In the genomic region with DNA sequence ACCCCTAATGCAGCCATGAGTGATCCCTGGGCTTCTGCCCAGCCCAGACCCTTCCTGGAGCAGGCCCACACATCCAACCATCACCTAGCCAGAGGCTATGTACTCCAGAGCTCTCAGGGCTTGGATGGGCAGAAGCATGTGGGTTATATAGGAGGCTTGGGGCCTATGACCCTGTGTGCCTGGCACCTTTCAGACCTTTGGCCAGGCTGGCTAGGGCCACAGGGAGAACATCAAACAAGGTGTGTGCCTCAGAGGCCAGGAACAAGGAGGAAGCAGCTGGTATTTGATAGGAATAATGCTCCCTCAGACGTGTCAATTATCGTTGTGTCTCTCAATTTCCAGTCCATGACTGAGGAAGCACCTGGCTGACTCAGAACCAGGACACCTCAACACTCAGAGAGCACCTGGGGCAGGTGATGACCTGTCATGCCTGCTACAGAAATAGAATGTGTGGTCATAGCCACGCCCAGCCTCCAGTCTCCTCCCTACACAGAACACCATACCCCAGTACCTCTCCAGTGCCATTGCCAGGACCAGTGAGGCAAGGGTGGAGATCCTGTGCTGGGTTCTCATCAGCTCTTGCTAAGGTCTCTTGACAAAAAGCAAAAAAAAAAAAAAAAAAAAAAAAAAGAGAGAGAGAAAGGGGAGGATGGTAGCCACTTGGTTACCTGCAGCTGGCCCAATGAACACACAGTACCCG, we compare ENCODE assay signal across 17 mouse cellular contexts. TPM values are rescaled to one million over a fixed set of nuclear protein-coding genes. Genes with fewer than 3 reads are reported as not detected.
A peak's percentile ranks its signal among the peaks of the same experiment; 100 is the strongest.
DNase-seq lines count a peak whose midpoint lies in the region; ATAC-seq lines count a peak whose summit lies in the region.
"Had no signal": no experiment of that assay in that cellular context is flagged by ENCODE, and none has a peak within 500 bp of the region (broad histone marks: within the 10 kb centered on the region; RNA-seq: fewer than 3 reads in every experiment).

No protein-coding gene starts in this region.

- ATAC-seq in erythroblast, adult 5-6 weeks (replicated peaks; ENCODE audit: low FRiP score, poor library complexity, severe bottlenecking) = no peak
- no peak for ATAC-seq in liver, embryonic 15.5 days (ENCODE audit: insufficient read depth)
- ATAC-seq: hindbrain, embryonic 16.5 days; midbrain, embryonic 13.5 days had no signal

- peak overlapping the region; percentile 26; the same call in 1 of the 2 replicates for H3K9ac ChIP-seq in liver, embryonic 15.5 days
- H3K9ac ChIP-seq: heart, embryonic 12.5 days; lung, embryonic 14.5 days; midbrain, embryonic 13.5 days had no signal

- H3K4me3 ChIP-seq in erythroblast, embryonic 14.5 days (replicated peaks) = peak overlapping the region; percentile 57
- H3K4me3 ChIP-seq in limb, embryonic 10.5 days = no peak overlapping the region
- H3K4me3 ChIP-seq in liver, embryonic 15.5 days (replicated peaks) = peak overlapping the region; percentile 49
- H3K4me3 ChIP-seq: heart, embryonic 12.5 days; midbrain, embryonic 13.5 days had no signal

- peak overlapping the region; percentile 55 for H3K4me2 ChIP-seq in liver, embryonic 15.5 days
- H3K4me2 ChIP-seq: heart, embryonic 12.5 days; lung, embryonic 14.5 days; midbrain, embryonic 13.5 days had no signal

- H3K9me3 ChIP-seq in erythroblast, embryonic 14.5 days (ENCODE audit: control insufficient read depth, low read length) = no peaks in the 10 kb centered on the region
- H3K9me3 ChIP-seq in limb, embryonic 10.5 days (replicated peaks) = no peaks in the 10 kb centered on the region
- no peaks in the 10 kb centered on the region for H3K9me3 ChIP-seq in liver, embryonic 15.5 days (replicated peaks)
- H3K9me3 ChIP-seq: heart, embryonic 12.5 days; midbrain, embryonic 13.5 days had no signal

- WGBS in limb, embryonic 10.5 days = 89% methylated on average over 4 of the region's 4 CpGs
- 51% methylated on average over 4 of the region's 4 CpGs for WGBS in liver, embryonic 15.5 days (ENCODE audit: insufficient replicate concordance)

- no peaks in the 10 kb centered on the region; the same call in 1 of the 2 replicates for H3K4me1 ChIP-seq in erythroblast, embryonic 14.5 days (ENCODE audit: control insufficient read depth)
- peaks cover 47% of the 10 kb centered on the region for H3K4me1 ChIP-seq in limb, embryonic 10.5 days
- H3K4me1 ChIP-seq in liver, embryonic 15.5 days (replicated peaks) = peaks cover 6% of the 10 kb centered on the region; the same call in 1 of the 2 replicates

- H3K27ac ChIP-seq in limb, embryonic 10.5 days = 0 out of 2 replicates have a peak overlapping the region, but pooled peaks have one; percentile 8
- H3K27ac ChIP-seq in liver, embryonic 15.5 days (replicated peaks) = peak overlapping the region; percentile 80; the same call in 1 of the 2 replicates
- H3K27ac ChIP-seq: midbrain, embryonic 13.5 days had no signal

- H3K36me3 ChIP-seq in erythroblast, embryonic 14.5 days (ENCODE audit: control insufficient read depth) = no peaks in the 10 kb centered on the region; the same call in 1 of the 2 replicates
- H3K36me3 ChIP-seq in limb, embryonic 10.5 days = peaks cover 8% of the 10 kb centered on the region; the same call in 1 of the 2 replicates
- no peaks in the 10 kb centered on the region for H3K36me3 ChIP-seq in liver, embryonic 15.5 days (replicated peaks)
- H3K36me3 ChIP-seq: heart, embryonic 12.5 days; midbrain, embryonic 13.5 days had no signal

- no peaks in the 10 kb centered on the region for H3K27me3 ChIP-seq in erythroblast, embryonic 14.5 days (ENCODE audit: control insufficient read depth)
- no peaks in the 10 kb centered on the region for H3K27me3 ChIP-seq in limb, embryonic 10.5 days (ENCODE audit: low read depth, poor library complexity, severe bottlenecking)
- no peaks in the 10 kb centered on the region for H3K27me3 ChIP-seq in liver, embryonic 15.5 days
- H3K27me3 ChIP-seq: heart, embryonic 12.5 days; midbrain, embryonic 13.5 days had no signal

- peak; percentile 49 for DNase-seq in kidney, postnatal 14 days
- DNase-seq in kidney, adult 8-10 months = no peak
- no peak for DNase-seq in limb, embryonic 10.5 days (ENCODE audit: low spot score)
- DNase-seq in right cerebral cortex, postnatal 36 days (ENCODE audit: low spot score in 2 of 2) = no peak
- DNase-seq in heart, adult 18-20 months = no peak
- DNase-seq: adrenal gland, postnatal 14 days; cerebellum, adult 8-10 months; gastrocnemius, postnatal 25 days; heart, postnatal 36 days; lung, embryonic 14.5 days; right cerebral cortex, adult 18-20 months had no signal

RNA-seq across cellular contexts. Expression of gene Col18a1, which starts 54.6 kb away (rescaled TPM):
- 0.45 and 0.66 TPM in 2 replicates for polyA plus RNA-seq in erythroblast, embryonic 14.5 days (2012)
- total RNA-seq in erythroblast, adult 5-6 weeks (2015; ENCODE audit: low replicate concordance) = not detected in 2 replicates
- under 0.01 TPM in 1 of 2 replicates, not detected in the other for total RNA-seq in erythroblast, adult 5-6 weeks (2017; ENCODE audit: low replicate concordance)
- polyA plus RNA-seq in limb, embryonic 10.5 days (2016; fragmentation: Nextera tagmentation; extraction: Ambion mirVana) = 149 and 159 TPM in 2 replicates
- 66.0 and 88.2 TPM in 2 replicates for polyA plus RNA-seq in liver, embryonic 15.5 days (2015; fragmentation: Nextera tagmentation; extraction: Ambion mirVana)
- 1 to 10 TPM; 7.9 to 8.5 TPM for total RNA-seq in heart, adult 18-20 months (2021)

Comparison
In these comparisons a context has a peak if more than half of its experiments do, and no peak if none do; other contexts are left out.
1. RNA of gene Col18a1, which starts 54.6 kb away (polyA plus RNA-seq): 149 to 159 TPM in limb, embryonic 10.5 days and 66.0 to 88.2 TPM in liver, embryonic 15.5 days; 0.45 to 0.66 TPM in erythroblast, embryonic 14.5 days; every median in the first group is over 10 times any median in the second.